Mouse (Mus musculus) ES-Bruce4 (cell line): ENCODE measurements around the gene Olfr1437.

ENCODE experiments used
- CTCF ChIP-seq: IDR thresholded peaks from one replicate; pipeline ENCODE4 v1.8.1; 2011; ENCODE audit warnings: low read depth, low read length
- POLR2A ChIP-seq: IDR thresholded peaks from one replicate; pipeline ENCODE4 v1.8.1; 2011; ENCODE audit warnings: low read length; ENCODE audit not compliant: insufficient read depth

- no peak for TF ChIP-seq POLR2A
- TF ChIP-seq CTCF, result no peak
Measured at GRCm38 (mm10) chr19:12279554-12279953, 45.3 kb downstream of the Olfr1437 start, which contains the start of gene Olfr1434.
